Mouse (Mus musculus) heart, embryonic 14.5 days (tissue): ENCODE results near the gene Nol6. TPM values are rescaled to one million over a fixed set of nuclear protein-coding genes. Genes with fewer than 3 reads are reported as not detected.
"Not testable (repeated sequence)": the region's sequence is repeated elsewhere in the genome, so short reads cannot be mapped to it uniquely, and the experiment has no call there.

Experiments used
- ATAC-seq: fragments of 200-750 bp; cut with Nextera tagmentation; 2 replicates; pipeline ENCODE4 v1.8.0; 2017; ENCODE audit warnings: low read depth, moderate TSS enrichment; ENCODE audit not compliant: insufficient number of reproducible peaks, insufficient read depth, low FRiP score
- H3K27ac ChIP-seq, 2 experiments: fragments of 200-500 bp in 1 of 2; fragments of 300-500 bp in 1 of 2; sonication (generic) in 1 of 2; replicated peaks in 1 of 2; 2 replicates each; pipeline ENCODE4 v1.5.1; 2012 to 2014; ENCODE audit warnings: low read depth in 2 of 2, low read length in 2 of 2, control low read depth in 1 of 2, mild to moderate bottlenecking in 1 of 2, mixed read lengths in 1 of 2; ENCODE audit not compliant: control insufficient read depth in 1 of 2, insufficient read depth in 1 of 2
- H3K27me3 ChIP-seq: fragments of 300-500 bp; sonication (generic); 2 replicates; pipeline ENCODE4 v1.6.1; 2014; ENCODE audit warnings: mild to moderate bottlenecking, low read length, control low read depth; ENCODE audit not compliant: control insufficient read depth, insufficient read depth
- H3K36me3 ChIP-seq: fragments of 300-500 bp; sonication (generic); 2 replicates; pipeline ENCODE4 v1.6.1; 2014; ENCODE audit warnings: mild to moderate bottlenecking, control low read depth, low read length, mixed read lengths; ENCODE audit not compliant: control insufficient read depth, insufficient read depth
- H3K4me1 ChIP-seq, 2 experiments: fragments of 200-500 bp in 1 of 2; fragments of 300-500 bp in 1 of 2; sonication (generic) in 1 of 2; 2 replicates each; pipeline ENCODE4 v1.6.1; 2012 to 2014; ENCODE audit warnings: low read length in 2 of 2, control low read depth in 1 of 2, mixed read lengths in 1 of 2; ENCODE audit not compliant: control insufficient read depth in 2 of 2, insufficient read depth in 2 of 2
- H3K4me2 ChIP-seq: fragments of 300-500 bp; sonication (generic); 2 replicates; pipeline ENCODE4 v1.6.1; 2014; ENCODE audit warnings: mild to moderate bottlenecking, low read length
- H3K4me3 ChIP-seq, 2 experiments: fragments of 200-500 bp in 1 of 2; fragments of 300-500 bp in 1 of 2; sonication (generic) in 1 of 2; 2 replicates each; pipeline ENCODE4 v1.5.1; 2012 to 2014; ENCODE audit warnings: low read length in 2 of 2, mild to moderate bottlenecking in 2 of 2, control low read depth in 1 of 2, low read depth in 1 of 2, moderate library complexity in 1 of 2; ENCODE audit not compliant: control insufficient read depth in 1 of 2, insufficient read depth in 1 of 2
- H3K9ac ChIP-seq: fragments of 300-500 bp; sonication (generic); 2 replicates; pipeline ENCODE4 v1.6.1; 2014; ENCODE audit warnings: mild to moderate bottlenecking, low read length
- H3K9me3 ChIP-seq: fragments of 300-500 bp; sonication (generic); 2 replicates; pipeline ENCODE4 v1.6.1; 2016; ENCODE audit warnings: low read length, control low read depth; ENCODE audit not compliant: control insufficient read depth
- WGBS: fragments of 180-500 bp; shearing (Covaris S2); extraction: QIAGEN DNeasy Blood & Tissue Kit; methylation state at CpG from one replicate; pipeline ENCODE4 v1.1.7; 2014; 5-methylcytosine and 5-hydroxymethylcytosine counted together
- polyA plus RNA-seq: library from polyadenylated mRNA; unstranded; fragments of >200 nt; fragmentation: Nextera tagmentation; extraction: Ambion mirVana; gene quantifications from 2 replicates; pipeline ENCODE4 v1.2.1, GENCODE M21; 2014

Nol6 gene
- polyA plus RNA-seq, 1 experiment from 2014 or later: 14.6 TPM

- Histone ChIP-seq H3K4me1 (no peaks in the 10 kb centered on the region), H3K4me2 (no peak overlapping the region), H3K36me3 (no peaks in the 10 kb centered on the region), H3K9me3 (no peaks in the 10 kb centered on the region), H3K4me3 (no peak overlapping the region), H3K27ac (no peak overlapping the region), H3K9ac (no peak overlapping the region), H3K27me3 (no peaks in the 10 kb centered on the region; the same call in 1 of the 2 replicates)
- WGBS: 79% methylated on average over 4 of the region's 4 CpGs
- no peak for ATAC-seq
These were observed 39.4 kb downstream of the Nol6 start for GRCm38 (mm10) chr4:41084819-41085218.

- H3K27ac ChIP-seq, H3K36me3 ChIP-seq, ATAC-seq, H3K4me1 ChIP-seq, H3K9me3 ChIP-seq, H3K4me3 ChIP-seq, H3K4me2 ChIP-seq, H3K9ac ChIP-seq, H3K27me3 ChIP-seq: not testable (repeated sequence)
- 30% methylated on average over 4 of the region's 4 CpGs for WGBS
These were observed 41.5 kb downstream of the Nol6 start for GRCm38 (mm10) chr4:41082803-41083202.

GRCm38 (mm10) chr4:41081733-41082132 is 42.5 kb downstream of the Nol6 start:
- Histone ChIP-seq H3K36me3 (no peaks in the 10 kb centered on the region), H3K4me2 (no peak overlapping the region), H3K4me3 (no peak overlapping the region), H3K4me1 (peaks cover 0 to 3% of the 10 kb centered on the region in 2 experiments; a peak in 1 of 4 replicates), H3K27me3 (no peaks in the 10 kb centered on the region; the same call in 1 of the 2 replicates), H3K9ac (no peak overlapping the region), H3K27ac (no peak overlapping the region), H3K9me3 (no peaks in the 10 kb centered on the region)
- 79% methylated on average over 5 of the region's 5 CpGs for WGBS
- no peak for ATAC-seq

- no peak for ATAC-seq
- WGBS: 31% methylated on average over 6 of the region's 6 CpGs
These were observed 45.5 kb downstream of the Nol6 start for GRCm38 (mm10) chr4:41078726-41079125.

GRCm38 (mm10) chr4:41074461-41074860 is 49.8 kb downstream of the Nol6 start:
- H3K27ac ChIP-seq: no peak overlapping the region
- WGBS: 66% methylated on average over 6 of the region's 6 CpGs
- no peak overlapping the region for H3K4me2 ChIP-seq
- no peaks in the 10 kb centered on the region for H3K9me3 ChIP-seq
- H3K9ac ChIP-seq: no peak overlapping the region
- no peak overlapping the region for H3K4me3 ChIP-seq
- no peak for ATAC-seq
- no peaks in the 10 kb centered on the region for H3K36me3 ChIP-seq
- H3K4me1 ChIP-seq: peaks cover 0 to 3% of the 10 kb centered on the region in 2 experiments; a peak in 1 of 4 replicates
- H3K27me3 ChIP-seq: no peaks in the 10 kb centered on the region

More at GRCm38 (mm10) chr4:41078726-41079125, 45.5 kb downstream of the Nol6 start:
- H3K27ac ChIP-seq: no peak overlapping the region
- no peak overlapping the region for H3K4me3 ChIP-seq
- H3K9me3 ChIP-seq: no peaks in the 10 kb centered on the region
- peaks cover 0 to 3% of the 10 kb centered on the region in 2 experiments; a peak in 1 of 4 replicates for H3K4me1 ChIP-seq
- H3K9ac ChIP-seq: no peak overlapping the region
- no peak overlapping the region for H3K4me2 ChIP-seq
- no peaks in the 10 kb centered on the region for H3K36me3 ChIP-seq
- H3K27me3 ChIP-seq: no peaks in the 10 kb centered on the region

- 72% methylated on average over 12 of the region's 12 CpGs for WGBS
- no peaks in the 10 kb centered on the region for H3K36me3 ChIP-seq
- H3K27ac ChIP-seq: no peak overlapping the region
- H3K9ac ChIP-seq: no peak overlapping the region
- no peaks in the 10 kb centered on the region for H3K4me1 ChIP-seq
- no peaks in the 10 kb centered on the region for H3K27me3 ChIP-seq
- no peaks in the 10 kb centered on the region for H3K9me3 ChIP-seq
- no peak overlapping the region for H3K4me2 ChIP-seq
- ATAC-seq: no peak
- H3K4me3 ChIP-seq: no peak overlapping the region
These were observed 51.0 kb downstream of the Nol6 start for GRCm38 (mm10) chr4:41073008-41073817.

GRCm38 (mm10) chr4:41071500-41072429 is 52.5 kb downstream of the Nol6 start:
- 74% methylated on average over 14 of the region's 14 CpGs for WGBS
- Histone ChIP-seq H3K4me2 (no peak overlapping the region), H3K36me3 (no peaks in the 10 kb centered on the region), H3K9ac (no peak overlapping the region), H3K9me3 (no peaks in the 10 kb centered on the region), H3K4me1 (no peaks in the 10 kb centered on the region), H3K27ac (no peak overlapping the region), H3K27me3 (no peaks in the 10 kb centered on the region), H3K4me3 (no peak overlapping the region)
- no peak for ATAC-seq
